Mouse (Mus musculus) heart, embryonic 11.5 days (tissue): Measurements from ENCODE around the gene Igf2bp1. TPM values are rescaled to one million over a fixed set of nuclear protein-coding genes. Genes with fewer than 3 reads are reported as not detected.
"Not testable (repeated sequence)": the region's sequence is repeated elsewhere in the genome, so short reads cannot be mapped to it uniquely, and the experiment has no call there.

Experiments used
- ATAC-seq: fragments of 200-750 bp; cut with Nextera tagmentation; replicated peaks from 2 replicates; pipeline ENCODE4 v1.8.0; 2017; ENCODE audit warnings: moderate library complexity; ENCODE audit not compliant: insufficient number of reproducible peaks, low FRiP score, low TSS enrichment
- H3K27ac ChIP-seq: fragments of 300-500 bp; sonication (generic); 2 replicates; pipeline ENCODE4 v1.5.1; 2014; ENCODE audit warnings: mild to moderate bottlenecking, low read depth, low read length
- H3K27me3 ChIP-seq: fragments of 300-500 bp; sonication (generic); 2 replicates; pipeline ENCODE4 v1.6.1; 2014; ENCODE audit warnings: mild to moderate bottlenecking, low read length, mixed read lengths; ENCODE audit not compliant: control insufficient read depth, insufficient read depth
- H3K36me3 ChIP-seq: fragments of 300-500 bp; sonication (generic); 2 replicates; pipeline ENCODE4 v1.6.1; 2014; ENCODE audit warnings: mild to moderate bottlenecking, low read length, moderate library complexity, mixed read lengths; ENCODE audit not compliant: control insufficient read depth, insufficient read depth
- H3K4me1 ChIP-seq: fragments of 300-500 bp; sonication (generic); 2 replicates; pipeline ENCODE4 v1.6.1; 2014; ENCODE audit warnings: low read length; ENCODE audit not compliant: control insufficient read depth, insufficient read depth
- H3K4me2 ChIP-seq: fragments of 300-500 bp; sonication (generic); 2 replicates; pipeline ENCODE4 v1.6.1; 2014; ENCODE audit warnings: mild to moderate bottlenecking, moderate library complexity
- H3K4me3 ChIP-seq: fragments of 300-500 bp; sonication (generic); 2 replicates; pipeline ENCODE4 v1.5.1; 2014; ENCODE audit warnings: low read depth, low read length
- H3K9ac ChIP-seq: fragments of 300-500 bp; sonication (generic); 2 replicates; pipeline ENCODE4 v1.6.1; 2014; ENCODE audit warnings: mild to moderate bottlenecking, low read depth, low read length, moderate library complexity
- H3K9me3 ChIP-seq: fragments of 300-500 bp; sonication (generic); replicated peaks from 2 replicates; pipeline ENCODE4 v1.6.1; 2016; ENCODE audit warnings: low read length; ENCODE audit not compliant: control insufficient read depth
- WGBS: fragments of 180-500 bp; shearing (Covaris S2); extraction: QIAGEN DNeasy Blood & Tissue Kit; methylation state at CpG from one replicate; pipeline ENCODE4 v1.1.7; 2014; ENCODE audit not compliant: insufficient replicate concordance; 5-methylcytosine and 5-hydroxymethylcytosine counted together
- polyA plus RNA-seq: library from polyadenylated mRNA; unstranded; fragments of >200 nt; fragmentation: Nextera tagmentation; extraction: Ambion mirVana; gene quantifications from 2 replicates; pipeline ENCODE4 v1.2.1, GENCODE M21; 2014

Gene Igf2bp1
- polyA plus RNA-seq, 1 experiment from 2014 or later = 51.5 TPM

DNA sequence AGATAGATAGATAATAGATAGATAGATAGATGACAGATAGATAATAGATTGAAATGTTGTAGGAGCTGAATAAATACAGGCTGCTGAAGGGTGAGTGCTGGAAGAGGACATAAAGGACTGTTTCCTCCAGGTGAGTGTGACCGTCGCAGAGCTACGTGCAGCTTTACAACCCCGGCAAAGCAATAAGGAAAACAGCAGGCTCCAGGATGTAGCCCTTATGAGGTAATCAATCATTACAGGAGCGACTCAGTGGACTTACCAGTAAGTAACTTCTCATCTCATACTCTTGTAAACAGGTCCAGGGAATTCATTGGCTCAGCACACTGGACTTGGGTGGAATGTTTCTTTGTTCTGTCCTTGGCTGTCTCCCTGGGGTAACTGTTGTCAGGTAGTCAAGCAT is 79.8 kb downstream of the Igf2bp1 start:
- H3K9me3 ChIP-seq = no peaks in the 10 kb centered on the region; the same call in 1 of the 2 replicates
- no peak overlapping the region for H3K9ac ChIP-seq
- H3K27ac ChIP-seq = no peak overlapping the region
- WGBS = 90% methylated on average over 5 of the region's 5 CpGs
- H3K4me3 ChIP-seq = no peak overlapping the region
- H3K27me3 ChIP-seq = no peaks in the 10 kb centered on the region
- H3K4me1 ChIP-seq = no peaks in the 10 kb centered on the region
- H3K36me3 ChIP-seq = no peaks in the 10 kb centered on the region
- no peak for ATAC-seq
- H3K4me2 ChIP-seq = no peak overlapping the region

GRCm38 (mm10) chr11:95924215-95924614 is 81.5 kb downstream of the Igf2bp1 start:
- no peaks in the 10 kb centered on the region; the same call in 1 of the 2 replicates for H3K9me3 ChIP-seq
- no peaks in the 10 kb centered on the region for H3K4me1 ChIP-seq
- 20% methylated on average over 2 of the region's 2 CpGs for WGBS
- H3K9ac ChIP-seq = no peak overlapping the region
- no peaks in the 10 kb centered on the region for H3K36me3 ChIP-seq
- no peaks in the 10 kb centered on the region for H3K27me3 ChIP-seq
- H3K4me3 ChIP-seq = no peak overlapping the region
- H3K4me2 ChIP-seq = no peak overlapping the region
- no peak for ATAC-seq
- H3K27ac ChIP-seq = no peak overlapping the region

- not testable (repeated sequence) for ATAC-seq, H3K9me3 ChIP-seq, H3K9ac ChIP-seq, H3K27ac ChIP-seq, H3K36me3 ChIP-seq, H3K4me2 ChIP-seq, H3K4me3 ChIP-seq, H3K4me1 ChIP-seq, H3K27me3 ChIP-seq
- 1% methylated on average over 2 of the region's 6 CpGs for WGBS
Observed at GRCm38 (mm10) chr11:95923477-95923876, 82.3 kb downstream of the Igf2bp1 start.

GRCm38 (mm10) chr11:95921991-95922621 is 83.6 kb downstream of the Igf2bp1 start:
- no peak overlapping the region for H3K4me2 ChIP-seq
- H3K4me3 ChIP-seq = no peak overlapping the region
- H3K4me1 ChIP-seq = no peaks in the 10 kb centered on the region
- peaks cover 14% of the 10 kb centered on the region for H3K27me3 ChIP-seq
- H3K9ac ChIP-seq = no peak overlapping the region
- no peaks in the 10 kb centered on the region for H3K9me3 ChIP-seq
- H3K36me3 ChIP-seq = no peaks in the 10 kb centered on the region
- WGBS = 69% methylated on average over 12 of the region's 12 CpGs
- H3K27ac ChIP-seq = no peak overlapping the region
- no peak for ATAC-seq

- no peak overlapping the region for H3K27ac ChIP-seq
- no peaks in the 10 kb centered on the region for H3K9me3 ChIP-seq
- no peak for ATAC-seq
- WGBS = 8% methylated on average over 5 of the region's 5 CpGs
- no peak overlapping the region for H3K4me3 ChIP-seq
- H3K9ac ChIP-seq = no peak overlapping the region
- H3K4me1 ChIP-seq = peaks cover 12% of the 10 kb centered on the region
- H3K36me3 ChIP-seq = no peaks in the 10 kb centered on the region
- peaks cover 53% of the 10 kb centered on the region for H3K27me3 ChIP-seq
- no peak overlapping the region for H3K4me2 ChIP-seq
Observed at GRCm38 (mm10) chr11:95916426-95916825, 89.3 kb downstream of the Igf2bp1 start.

GRCm38 (mm10) chr11:95915006-95915710 is 90.6 kb downstream of the Igf2bp1 start:
- peak overlapping the region; percentile 64 for H3K4me2 ChIP-seq
- no peak for ATAC-seq
- 0 out of 2 replicates have a peak overlapping the region, but pooled peaks have one; percentile 34 for H3K9ac ChIP-seq
- H3K36me3 ChIP-seq = no peaks in the 10 kb centered on the region
- peaks cover 53% of the 10 kb centered on the region for H3K27me3 ChIP-seq
- peak overlapping the region; percentile 39 for H3K4me3 ChIP-seq
- no peak overlapping the region for H3K27ac ChIP-seq
- WGBS = under 1% methylated on average over 28 of the region's 28 CpGs
- no peaks in the 10 kb centered on the region for H3K9me3 ChIP-seq
- peaks cover 12% of the 10 kb centered on the region for H3K4me1 ChIP-seq

- WGBS = 1% methylated on average over 35 of the region's 35 CpGs
- no peaks in the 10 kb centered on the region for H3K9me3 ChIP-seq
- no peak within 1 kb of the TSS for H3K27ac ChIP-seq
- ATAC-seq = no peak; the same call in 1 of the 2 replicates
- H3K9ac ChIP-seq = peak within 1 kb of the TSS; percentile 43; the same call in 1 of the 2 replicates
- peak within 1 kb of the TSS; percentile 64 for H3K4me2 ChIP-seq
- H3K4me1 ChIP-seq = peaks cover 12% of the 10 kb centered on the region
- peak within 1 kb of the TSS; percentile 39 for H3K4me3 ChIP-seq
- H3K36me3 ChIP-seq = no peaks in the 10 kb centered on the region
- peaks cover 53% of the 10 kb centered on the region for H3K27me3 ChIP-seq
Observed at GRCm38 (mm10) chr11:95914571-95914991, 91.2 kb downstream of the Igf2bp1 start, which contains the start of gene B4galnt2. Gene B4galnt2, minus strand, starts transcription at chr11:95914891.

DNA sequence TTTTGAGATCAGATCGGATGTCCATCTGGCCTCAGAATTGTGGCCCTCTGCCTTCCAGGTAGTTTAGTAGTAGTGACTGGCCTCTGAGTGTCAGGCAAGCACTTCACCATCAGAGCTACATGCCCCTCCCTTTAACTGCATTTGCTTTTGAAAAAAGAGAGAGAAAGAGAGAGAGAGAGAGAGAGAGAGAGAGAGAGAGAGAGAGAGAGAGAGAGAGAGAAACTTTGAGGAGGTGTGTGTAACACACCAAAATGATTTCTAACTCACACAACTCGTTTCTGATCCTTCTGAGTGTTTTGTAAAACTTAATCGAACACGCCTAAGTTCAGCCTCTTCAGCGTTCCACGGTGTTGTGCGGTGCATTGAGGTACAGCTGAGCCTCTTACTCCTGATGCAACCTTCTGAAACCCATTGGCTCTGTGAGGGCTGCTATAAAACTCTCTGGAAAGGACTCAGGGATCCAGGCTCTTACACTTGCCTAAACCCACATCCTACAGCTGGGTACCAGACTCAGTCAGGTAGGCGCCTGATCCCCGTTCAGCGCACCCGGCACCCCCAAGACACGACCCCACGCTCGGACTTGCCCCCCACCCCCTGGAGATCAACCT is 91.7 kb downstream of the Igf2bp1 start:
- ATAC-seq = no peak
- peaks cover 12% of the 10 kb centered on the region for H3K4me1 ChIP-seq
- no peak overlapping the region for H3K9ac ChIP-seq
- no peak overlapping the region for H3K27ac ChIP-seq
- peaks cover 53% of the 10 kb centered on the region for H3K27me3 ChIP-seq
- H3K4me2 ChIP-seq = peak overlapping the region; percentile 64
- WGBS = 6% methylated on average over 14 of the region's 14 CpGs
- no peaks in the 10 kb centered on the region for H3K36me3 ChIP-seq
- H3K4me3 ChIP-seq = peak overlapping the region; percentile 39
- no peaks in the 10 kb centered on the region for H3K9me3 ChIP-seq
